ENCODE assay signal across 20 mouse cellular contexts in genomic region chr2:10791233-10791632, GRCm38 (mm10).
DNase-seq lines count a peak whose midpoint lies in the region; ATAC-seq lines count a peak whose summit lies in the region.
"Had no signal": no experiment of that assay in that cellular context is flagged by ENCODE, and none has a peak within 500 bp of the region (broad histone marks: within the 10 kb centered on the region; RNA-seq: fewer than 3 reads in every experiment).

No protein-coding gene starts in this region.

- intact Hi-C loops in heart, postnatal 36 days (cut with DNase I): no loop called here

- 0 out of 2 replicates have a peak, but pooled peaks have one; percentile 51 for ATAC-seq in frontal cortex, adult (ENCODE audit: low TSS enrichment)
- ATAC-seq: activated CD4-positive, CD25-positive, alpha-beta regulatory T cell, adult 4 months; CD4-positive, CD25-positive, alpha-beta regulatory T cell, adult 4 months; Patski had no signal

- no peak for DNase-seq in frontal cortex, postnatal 10 days (ENCODE audit: low spot score in 2 of 2)
- DNase-seq in right cerebral cortex, adult 18-20 months: peak; percentile 4
- no peak for DNase-seq in right cerebral cortex, postnatal 10 days (ENCODE audit: low spot score in 2 of 2)
- peak; percentile 56 for DNase-seq in brain, adult 2 months (ENCODE audit: low read depth, low spot score)
- no peak for DNase-seq in heart, postnatal 36 days
- DNase-seq: adrenal gland, adult 2 months; adrenal gland, adult 8-10 months; adrenal gland, postnatal 10 days; adrenal gland, postnatal 14 days; adrenal gland, postnatal 25 days; adrenal gland, postnatal 36 days; B cell, adult 2 months; cerebellum, adult 11 months; cerebellum, adult 11-12 months; cerebellum, adult 18-20 months; cerebellum, adult 2 months had no signal

Comparison
In these comparisons a context has a peak if more than half of its experiments do, and no peak if none do; other contexts are left out.
1. DNase-seq: peak in right cerebral cortex, adult 18-20 months (single experiment) and brain, adult 2 months (single experiment); none in frontal cortex, postnatal 10 days (0 of 2), right cerebral cortex, postnatal 10 days (0 of 2) and heart, postnatal 36 days (0 of 2).